ENCODE assay signal across 16 mouse cellular contexts in genomic region chr5:148936516-148936951, GRCm38 (mm10). TPM values are rescaled to one million over a fixed set of nuclear protein-coding genes. Genes with fewer than 3 reads are reported as not detected.
A peak's percentile ranks its signal among the peaks of the same experiment; 100 is the strongest.
DNase-seq lines count a peak whose midpoint lies in the region; ATAC-seq lines count a peak whose summit lies in the region.
"Had no signal": no experiment of that assay in that cellular context is flagged by ENCODE, and none has a peak within 500 bp of the region (broad histone marks: within the 10 kb centered on the region; RNA-seq: fewer than 3 reads in every experiment).

No protein-coding gene starts in this region.

- no peak overlapping the region for H3K4me2 ChIP-seq in kidney, embryonic 14.5 days (replicated peaks; ENCODE audit: low read depth, low read length)
- H3K4me2 ChIP-seq in liver, embryonic 12.5 days: no peak overlapping the region
- H3K4me2 ChIP-seq: forebrain, embryonic 12.5 days; midbrain, embryonic 15.5 days had no signal

- no peak overlapping the region for H3K4me3 ChIP-seq in kidney, embryonic 14.5 days (ENCODE audit: low read length)
- H3K4me3 ChIP-seq in liver, embryonic 12.5 days: no peak overlapping the region
- H3K4me3 ChIP-seq: forebrain, embryonic 12.5 days; left cerebral cortex, adult 2 months; midbrain, embryonic 15.5 days had no signal

- H3K4me1 ChIP-seq in kidney, embryonic 14.5 days (ENCODE audit: control insufficient read depth, insufficient read depth, low read length): peaks cover 9% of the 10 kb centered on the region; the same call in 1 of the 2 replicates
- H3K4me1 ChIP-seq in liver, embryonic 12.5 days: peaks cover 49% of the 10 kb centered on the region
- H3K4me1 ChIP-seq: midbrain, embryonic 15.5 days had no signal

- H3K9me3 ChIP-seq in kidney, embryonic 14.5 days (ENCODE audit: control insufficient read depth, low read length): peaks cover 2% of the 10 kb centered on the region; the same call in 1 of the 2 replicates
- H3K9me3 ChIP-seq in liver, embryonic 12.5 days (replicated peaks): peaks cover 11% of the 10 kb centered on the region
- H3K9me3 ChIP-seq: forebrain, embryonic 12.5 days; midbrain, embryonic 15.5 days had no signal

- WGBS in kidney, embryonic 14.5 days: 76% methylated on average over 3 of the region's 3 CpGs
- WGBS in liver, embryonic 12.5 days (ENCODE audit: insufficient replicate concordance): 82% methylated on average over 3 of the region's 3 CpGs

- H3K27me3 ChIP-seq in kidney, embryonic 14.5 days (ENCODE audit: control insufficient read depth, insufficient read depth, low read length): no peaks in the 10 kb centered on the region
- no peaks in the 10 kb centered on the region for H3K27me3 ChIP-seq in liver, embryonic 12.5 days (replicated peaks)
- H3K27me3 ChIP-seq: CH12.LX; forebrain, embryonic 12.5 days; midbrain, embryonic 15.5 days had no signal

- no peak for ATAC-seq in kidney, embryonic 14.5 days (ENCODE audit: low FRiP score, low TSS enrichment)
- no peak for ATAC-seq in liver, embryonic 12.5 days
- ATAC-seq: midbrain, embryonic 15.5 days had no signal

- no peak overlapping the region for H3K9ac ChIP-seq in kidney, embryonic 14.5 days (ENCODE audit: low read depth, low read length)
- H3K9ac ChIP-seq in liver, embryonic 12.5 days: no peak overlapping the region
- H3K9ac ChIP-seq: forebrain, embryonic 12.5 days; midbrain, embryonic 15.5 days had no signal

- peak; percentile 54 for DNase-seq in kidney, adult 9 months
- DNase-seq in 3T3-L1 (ENCODE audit: low read depth, low spot score) (peak; percentile 77), NIH3T3 (ENCODE audit: low read depth) (peak; percentile 29)
- no peak for DNase-seq in spleen, postnatal 14 days (ENCODE audit: low spot score in 2 of 2)
- DNase-seq in cerebellum, adult 11 months: no peak
- DNase-seq: adrenal gland, adult 8-10 months; cerebellum, postnatal 14 days; spleen, adult 18-20 months; thymus, postnatal 14 days had no signal

- H3K36me3 ChIP-seq in kidney, embryonic 14.5 days (ENCODE audit: control insufficient read depth, insufficient read depth, low read length): no peaks in the 10 kb centered on the region
- H3K36me3 ChIP-seq in liver, embryonic 12.5 days: peaks cover 10% of the 10 kb centered on the region
- H3K36me3 ChIP-seq: forebrain, embryonic 12.5 days; midbrain, embryonic 15.5 days had no signal

- H3K27ac ChIP-seq in kidney, embryonic 14.5 days (ENCODE audit: low read depth, low read length): no peak overlapping the region
- peak overlapping the region; percentile 94 for H3K27ac ChIP-seq in liver, embryonic 12.5 days
- H3K27ac ChIP-seq: forebrain, embryonic 12.5 days; left cerebral cortex, adult 2 months; midbrain, embryonic 15.5 days had no signal

RNA-seq across cellular contexts. Expression of gene Katnal1, which starts 7.4 kb away (rescaled TPM):
- polyA plus RNA-seq in kidney, embryonic 14.5 days (2014; fragmentation: Nextera tagmentation; extraction: Ambion mirVana): 7.7 and 13.3 TPM in 2 replicates
- 18.3 and 18.9 TPM in 2 replicates for polyA plus RNA-seq in liver, embryonic 12.5 days (2016; fragmentation: Nextera tagmentation; extraction: Ambion mirVana)

RNA-seq across cellular contexts. Expression of gene Gm42791, which starts 58.4 kb away (rescaled TPM):
- 0.47 TPM in 1 of 2 replicates, not detected in the other for polyA plus RNA-seq in kidney, embryonic 14.5 days (2014; fragmentation: Nextera tagmentation; extraction: Ambion mirVana)
- 0.51 and 1.7 TPM in 2 replicates for polyA plus RNA-seq in liver, embryonic 12.5 days (2016; fragmentation: Nextera tagmentation; extraction: Ambion mirVana)
- polyA plus RNA-seq: heart, embryonic 14.5 days had no signal

Comparison
In these comparisons a context has a peak if more than half of its experiments do, and no peak if none do; other contexts are left out.
1. DNase-seq: peak in kidney, adult 9 months (single experiment), 3T3-L1 (single experiment) and NIH3T3 (single experiment); none in spleen, postnatal 14 days (0 of 2) and cerebellum, adult 11 months (single experiment).